Mouse (Mus musculus) c-Kit-positive CD71-positive TER-119-positive erythroid progenitor cells, embryonic 14.5 days (primary cell): ENCODE data around the gene Slc8a1.

ENCODE experiments used
- DNase-seq: peaks from one replicate; pipeline ENCODE4 v3.0.0-alpha.2; 2013; ENCODE audit warnings: low spot score

Slc8a1 gene

GRCm38 (mm10) chr17:81504040-81504439 lies 234.1 kb downstream of the Slc8a1 start:
- no peak for DNase-seq

- no peak for DNase-seq
Observed at GRCm38 (mm10) chr17:81502732-81503131, 235.4 kb downstream of the Slc8a1 start.

GRCm38 (mm10) chr17:81500686-81501407 lies 237.3 kb downstream of the Slc8a1 start:
- no peak for DNase-seq

- DNase-seq, result no peak
Observed at GRCm38 (mm10) chr17:81497919-81498318, 240.3 kb downstream of the Slc8a1 start.

- no peak for DNase-seq
Observed at GRCm38 (mm10) chr17:81496616-81497015, 241.6 kb downstream of the Slc8a1 start.

- no peak for DNase-seq
Observed at GRCm38 (mm10) chr17:81492216-81492865, 245.8 kb downstream of the Slc8a1 start.

GRCm38 (mm10) chr17:81486388-81486787 lies 251.8 kb downstream of the Slc8a1 start:
- DNase-seq, result no peak

GRCm38 (mm10) chr17:81481843-81482490 lies 256.2 kb downstream of the Slc8a1 start:
- no peak for DNase-seq

- no peak for DNase-seq
Observed at GRCm38 (mm10) chr17:81480351-81481161, 257.6 kb downstream of the Slc8a1 start.

- no peak for DNase-seq
Observed at GRCm38 (mm10) chr17:81479807-81480206, 258.4 kb downstream of the Slc8a1 start.

GRCm38 (mm10) chr17:81477420-81477819 lies 260.8 kb downstream of the Slc8a1 start:
- DNase-seq, result no peak

GRCm38 (mm10) chr17:81473363-81473762 lies 264.8 kb downstream of the Slc8a1 start:
- no peak for DNase-seq

GRCm38 (mm10) chr17:81468941-81469340 lies 269.2 kb downstream of the Slc8a1 start:
- no peak for DNase-seq

GRCm38 (mm10) chr17:81459379-81459778 lies 278.8 kb downstream of the Slc8a1 start:
- no peak for DNase-seq

GRCm38 (mm10) chr17:81455977-81456376 lies 282.2 kb downstream of the Slc8a1 start:
- DNase-seq, result no peak

GRCm38 (mm10) chr17:81455269-81455668 lies 282.9 kb downstream of the Slc8a1 start:
- DNase-seq, result no peak

- no peak for DNase-seq
Observed at GRCm38 (mm10) chr17:81441463-81441862, 296.7 kb downstream of the Slc8a1 start, which contains the start of gene Gm11096. TSS of gene Gm11096 (plus strand) at chr17:81441763.

- no peak for DNase-seq
Observed at GRCm38 (mm10) chr17:81433148-81433547, 305.0 kb downstream of the Slc8a1 start.

- DNase-seq, result no peak
Observed at GRCm38 (mm10) chr17:81432733-81433132, 305.4 kb downstream of the Slc8a1 start.

- no peak for DNase-seq
Observed at GRCm38 (mm10) chr17:81427245-81427644, 310.9 kb downstream of the Slc8a1 start.

GRCm38 (mm10) chr17:81424256-81424912 lies 313.8 kb downstream of the Slc8a1 start:
- no peak for DNase-seq
